Mouse (Mus musculus): ENCODE results near the gene Parp6. TPM values are rescaled to one million over a fixed set of nuclear protein-coding genes. Genes with fewer than 3 reads are reported as not detected.

The Parp6 gene
- total and polyA plus RNA-seq, 3 experiments = 6.4 to 13.8 TPM; not detected in 1

- H3K4me1 ChIP-seq (ENCODE audit: control insufficient read depth in 1 of 2, insufficient read depth in 2 of 2, low read length in 2 of 2) = peaks cover 13 to 20% of the 10 kb centered on the region in 2 experiments
- H3K9ac ChIP-seq (ENCODE audit: control insufficient read depth, low read depth, low read length, poor library complexity, severe bottlenecking) = peak overlapping the region; percentile 26
- H3K4me3 ChIP-seq (ENCODE audit: control insufficient read depth in 1 of 2, insufficient read depth in 1 of 2, low read depth in 2 of 2, low read length in 2 of 2) = peak overlapping the region; percentile 10 to 73; a peak in 3 of 4 replicates
- peak overlapping the region; percentile 76 for H3K27ac ChIP-seq (ENCODE audit: control insufficient read depth, low read depth, low read length)
- H3K79me2 ChIP-seq (ENCODE audit: control insufficient read depth, insufficient read depth, low read length, poor library complexity) = peaks cover 24% of the 10 kb centered on the region
- no peaks in the 10 kb centered on the region for H3K27me3 ChIP-seq (ENCODE audit: control insufficient read depth in 1 of 2, insufficient read depth in 2 of 2, low read length in 2 of 2)
- DNase-seq (ENCODE audit: low read depth, low spot score) = peak; percentile 91
- no peaks in the 10 kb centered on the region for H3K9me3 ChIP-seq (replicated peaks; ENCODE audit: insufficient read depth, low read length)
- H3K36me3 ChIP-seq (ENCODE audit: control insufficient read depth in 1 of 2, insufficient read depth in 2 of 2, low read length in 2 of 2) = peaks cover 0 to 35% of the 10 kb centered on the region in 2 experiments; a peak in 3 of 4 replicates
- TF ChIP-seq SMC3 (IDR thresholded peaks at IDR 0.05; ENCODE audit: low read depth, low read length) (no peak), POLR2AphosphoS2 (IDR thresholded peaks at IDR 0.05; ENCODE audit: low read length) (no peak), MEF2A (IDR thresholded peaks at IDR 0.05; ENCODE audit: extremely low read depth, insufficient replicate concordance, low read depth, low read length, poor library complexity, severe bottlenecking) (no peak), NELFE (IDR thresholded peaks at IDR 0.05; ENCODE audit: low read depth, low read length) (no peak; the same call in 1 of the 2 replicates), CTCF (IDR thresholded peaks at IDR 0.05 in 2 of 3, conservative IDR thresholded peaks at IDR 0.05 in 1 of 3; ENCODE audit: control insufficient read depth in 1 of 3, insufficient read depth in 1 of 3, low read depth in 2 of 3, low read length in 3 of 3, poor library complexity in 1 of 3, severe bottlenecking in 1 of 3) (no peak), KAT2A (conservative IDR thresholded peaks at IDR 0.05; ENCODE audit: low read depth, low read length) (no peak), GATA1 (IDR thresholded peaks at IDR 0.05; ENCODE audit: low read depth, low read length) (no peak; the same call in 1 of the 2 replicates), TCF12 (IDR thresholded peaks at IDR 0.05; ENCODE audit: low read depth, low read length) (peak; percentile 62; the same call in 1 of the 2 replicates), MYC (IDR thresholded peaks at IDR 0.05; ENCODE audit: low read depth, low read length) (no peak), ZKSCAN1 (IDR thresholded peaks at IDR 0.05; ENCODE audit: low read depth, low read length) (no peak), POLR2A (IDR thresholded peaks at IDR 0.05; ENCODE audit: control insufficient read depth in 1 of 2, insufficient read depth in 1 of 2, low read depth in 1 of 2, low read length in 2 of 2, poor library complexity in 1 of 2) (peak in 1 of 2 experiments; percentile 61; a peak in 2 of 4 replicates), ZMIZ1 (IDR thresholded peaks at IDR 0.05; ENCODE audit: low read depth, low read length) (no peak), TAL1 (IDR thresholded peaks at IDR 0.05; ENCODE audit: low read length) (peak; percentile 47), ETS1 (IDR thresholded peaks at IDR 0.05; ENCODE audit: low read depth, low read length) (peak; percentile 86), E2F4 (IDR thresholded peaks at IDR 0.05; ENCODE audit: borderline replicate concordance, low read depth, low read length) (no peak), GABPA (IDR thresholded peaks at IDR 0.05; ENCODE audit: low read depth, low read length) (peak; percentile 87), UBTF (IDR thresholded peaks at IDR 0.05; ENCODE audit: borderline replicate concordance, insufficient read depth, low read depth, low read length) (no peak), MAFK (IDR thresholded peaks at IDR 0.05; ENCODE audit: borderline replicate concordance, low read depth, low read length) (peak; percentile 71; the same call in 1 of the 2 replicates), NRF1 (IDR thresholded peaks at IDR 0.05; ENCODE audit: insufficient read depth, low read depth, low read length, poor library complexity, severe bottlenecking) (no peak), BHLHE40 (IDR thresholded peaks at IDR 0.05; ENCODE audit: borderline replicate concordance, low read depth, low read length) (no peak), MAX (IDR thresholded peaks at IDR 0.05; ENCODE audit: low read length) (no peak), EP300 (IDR thresholded peaks at IDR 0.05; ENCODE audit: low read depth in 1 of 2, low read length in 2 of 2) (peak; percentile 81 to 92), CHD2 (IDR thresholded peaks at IDR 0.05; ENCODE audit: low read length) (no peak; the same call in 1 of the 2 replicates), ZC3H11A (IDR thresholded peaks at IDR 0.05; ENCODE audit: low read depth, low read length) (no peak), ELF1 (IDR thresholded peaks at IDR 0.05; ENCODE audit: low read depth, low read length) (0 out of 2 replicates have a peak, but pooled peaks have one; percentile 28), USF2 (IDR thresholded peaks at IDR 0.05; ENCODE audit: borderline replicate concordance in 1 of 2, insufficient read depth in 1 of 2, low read depth in 1 of 2, low read length in 2 of 2) (no peak), JUND (IDR thresholded peaks at IDR 0.05; ENCODE audit: low read depth, low read length) (peak; percentile 77; the same call in 1 of the 2 replicates), TBP (IDR thresholded peaks at IDR 0.05; ENCODE audit: low read depth, low read length) (peak; percentile 86; the same call in 1 of the 2 replicates), HCFC1 (IDR thresholded peaks at IDR 0.05; ENCODE audit: low read depth, low read length) (no peak), RAD21 (IDR thresholded peaks at IDR 0.05; ENCODE audit: low read depth, low read length) (no peak), MXI1 (IDR thresholded peaks at IDR 0.05; ENCODE audit: low read depth, low read length) (0 out of 2 replicates have a peak, but pooled peaks have one; percentile 31), CHD1 (IDR thresholded peaks at IDR 0.05; ENCODE audit: low read depth, low read length) (no peak), RCOR1 (IDR thresholded peaks at IDR 0.05; ENCODE audit: low read depth, low read length) (peak; percentile 42; the same call in 1 of the 2 replicates), ZNF384 (IDR thresholded peaks at IDR 0.05; ENCODE audit: low read depth, low read length) (no peak), MYB (IDR thresholded peaks at IDR 0.05; ENCODE audit: low read depth, low read length) (peak; percentile 64; the same call in 1 of the 2 replicates), POLR2AphosphoS5 (IDR thresholded peaks at IDR 0.05; ENCODE audit: borderline replicate concordance, low read depth, low read length) (no peak), USF1 (IDR thresholded peaks at IDR 0.05; ENCODE audit: low read depth, low read length) (no peak)
Observed at GRCm38 (mm10) chr9:59653371-59653770, 36.3 kb downstream of the Parp6 start.

Data from MEL (cell line).